Mouse (Mus musculus): ENCODE measurements at regions not wholly inside any gene's neighbourhood (a gene's known extent, or its start where the extent isn't known, plus 50 kb on each side); places are given as distances from the start of the nearest gene placed in this dataset.

DNA sequence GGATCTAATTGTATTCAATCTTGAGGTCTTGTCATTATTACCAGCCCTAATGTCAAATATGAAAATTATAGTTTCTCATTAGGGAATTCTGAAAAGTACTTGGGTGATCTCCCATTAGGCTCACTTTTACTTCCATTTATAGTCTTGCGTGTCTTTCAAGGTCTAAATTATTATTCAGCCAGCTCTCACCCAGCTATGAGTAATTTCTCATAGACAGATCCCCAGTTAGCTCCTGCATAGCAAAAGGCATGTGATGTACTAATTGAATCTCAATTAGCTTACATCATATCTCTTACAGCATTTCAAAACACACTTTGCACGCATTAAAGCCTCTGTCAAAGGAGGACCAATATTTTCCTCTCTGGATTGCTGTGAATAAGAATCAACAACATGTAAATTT, 539.9 kb downstream of the Lipi start:
- TF ChIP-seq CTCF (IDR thresholded peaks at IDR 0.05; ENCODE audit: borderline replicate concordance, insufficient read depth, low read depth, low read length) (no peak), POLR2A (IDR thresholded peaks at IDR 0.05; ENCODE audit: borderline replicate concordance, insufficient read depth, low read length) (no peak)
